Mouse (Mus musculus) forebrain, embryonic 13.5 days (tissue): Measurements from ENCODE around the gene Plscr3. TPM values are rescaled to one million over a fixed set of nuclear protein-coding genes. Genes with fewer than 3 reads are reported as not detected.
"Not testable (repeated sequence)": the region's sequence is repeated elsewhere in the genome, so short reads cannot be mapped to it uniquely, and the experiment has no call there.

Experiments
- ATAC-seq: fragments of 200-750 bp; cut with Nextera tagmentation; 2 replicates; pipeline ENCODE4 v1.8.0; 2017
- H3K27ac ChIP-seq: fragments of 300-500 bp; sonication (generic); 2 replicates; pipeline ENCODE4 v1.5.1; 2015; ENCODE audit warnings: inconsistent platforms, mild to moderate bottlenecking, moderate library complexity
- H3K27me3 ChIP-seq: fragments of 300-500 bp; sonication (generic); 2 replicates; pipeline ENCODE4 v1.6.1; 2015; ENCODE audit warnings: mild to moderate bottlenecking, inconsistent platforms
- H3K36me3 ChIP-seq: fragments of 300-500 bp; sonication (generic); 2 replicates; pipeline ENCODE4 v1.6.1; 2015; ENCODE audit warnings: mild to moderate bottlenecking, inconsistent platforms; ENCODE audit not compliant: poor library complexity, severe bottlenecking
- H3K4me1 ChIP-seq: fragments of 300-500 bp; sonication (generic); 2 replicates; pipeline ENCODE4 v1.6.1; 2015; ENCODE audit warnings: inconsistent platforms
- H3K4me2 ChIP-seq: fragments of 300-500 bp; sonication (generic); 2 replicates; pipeline ENCODE4 v1.6.1; 2015; ENCODE audit warnings: inconsistent platforms, mild to moderate bottlenecking, moderate library complexity
- H3K4me3 ChIP-seq: fragments of 300-500 bp; sonication (generic); 2 replicates; pipeline ENCODE4 v1.5.1; 2015; ENCODE audit warnings: mild to moderate bottlenecking, inconsistent platforms
- H3K9ac ChIP-seq: fragments of 300-500 bp; sonication (generic); 2 replicates; pipeline ENCODE4 v1.6.1; 2015; ENCODE audit warnings: mild to moderate bottlenecking, inconsistent platforms
- H3K9me3 ChIP-seq: fragments of 300-500 bp; sonication (generic); replicated peaks from 2 replicates; pipeline ENCODE4 v1.6.1; 2016; ENCODE audit warnings: inconsistent platforms
- WGBS: fragments of 180-500 bp; shearing (Covaris S2); methylation state at CpG from one replicate; pipeline ENCODE4 v1.1.7; 2015; 5-methylcytosine and 5-hydroxymethylcytosine counted together
- polyA plus RNA-seq: library from polyadenylated mRNA; unstranded; fragments of >200 nt; fragmentation: Nextera tagmentation; extraction: Ambion mirVana; gene quantifications from 2 replicates; pipeline ENCODE4 v1.2.1, GENCODE M21; 2015

Gene Plscr3
- polyA plus RNA-seq, 1 experiment from 2014 or later, result 44.1 TPM

DNA sequence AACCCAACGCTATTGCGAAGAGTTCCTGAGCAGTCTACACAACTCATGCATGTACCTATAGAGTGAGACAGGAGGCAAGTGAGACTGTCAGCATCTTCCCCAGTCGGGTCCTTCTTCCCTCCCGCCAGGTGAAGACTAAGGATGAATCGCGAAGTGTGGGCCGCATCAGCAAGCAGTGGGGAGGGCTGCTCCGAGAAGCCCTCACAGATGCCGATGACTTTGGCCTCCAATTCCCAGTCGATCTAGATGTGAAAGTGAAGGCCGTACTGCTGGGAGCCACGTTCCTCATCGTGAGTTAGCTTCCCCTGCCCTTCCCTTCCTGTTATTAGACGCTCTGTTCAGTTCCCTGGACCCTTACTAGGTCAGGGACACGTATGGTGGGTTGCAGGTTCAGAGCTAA is 3.7 kb downstream of the Plscr3 start:
- H3K9me3 ChIP-seq, result no peaks in the 10 kb centered on the region
- no peak for ATAC-seq
- no peak overlapping the region for H3K4me2 ChIP-seq
- no peak overlapping the region for H3K4me3 ChIP-seq
- 93% methylated on average over 15 of the region's 15 CpGs for WGBS
- no peak overlapping the region for H3K9ac ChIP-seq
- H3K4me1 ChIP-seq, result peaks cover 31% of the 10 kb centered on the region
- no peaks in the 10 kb centered on the region for H3K27me3 ChIP-seq
- peak overlapping the region; percentile 14; the same call in 1 of the 2 replicates for H3K27ac ChIP-seq
- H3K36me3 ChIP-seq, result peaks cover 43% of the 10 kb centered on the region

DNA sequence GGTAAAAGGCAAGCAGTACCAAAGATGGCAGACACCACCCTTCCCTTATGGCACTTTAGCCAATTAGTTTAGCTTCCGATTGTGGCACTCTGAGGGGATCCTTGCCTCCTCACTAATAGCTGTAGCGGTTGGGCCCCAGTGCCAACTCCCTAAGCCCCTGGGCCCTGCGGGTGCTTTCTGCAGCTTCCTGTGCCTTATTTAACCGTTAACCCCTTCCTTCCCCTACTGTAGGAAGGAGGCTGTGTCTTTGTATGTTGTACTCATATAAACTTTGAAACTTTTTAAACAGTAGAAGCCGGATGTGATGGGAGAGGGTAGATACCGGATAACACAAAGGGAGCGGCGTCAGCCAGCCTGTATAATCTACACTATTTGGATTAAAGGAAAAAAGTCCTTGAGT is 4.6 kb downstream of the Plscr3 start:
- peaks cover 43% of the 10 kb centered on the region for H3K36me3 ChIP-seq
- H3K27me3 ChIP-seq, result no peaks in the 10 kb centered on the region
- no peak overlapping the region for H3K9ac ChIP-seq
- no peaks in the 10 kb centered on the region for H3K9me3 ChIP-seq
- 73% methylated on average over 8 of the region's 8 CpGs for WGBS
- no peak overlapping the region for H3K4me3 ChIP-seq
- H3K4me1 ChIP-seq, result peaks cover 24% of the 10 kb centered on the region
- H3K4me2 ChIP-seq, result no peak overlapping the region
- H3K27ac ChIP-seq, result no peak overlapping the region
- no peak for ATAC-seq

DNA sequence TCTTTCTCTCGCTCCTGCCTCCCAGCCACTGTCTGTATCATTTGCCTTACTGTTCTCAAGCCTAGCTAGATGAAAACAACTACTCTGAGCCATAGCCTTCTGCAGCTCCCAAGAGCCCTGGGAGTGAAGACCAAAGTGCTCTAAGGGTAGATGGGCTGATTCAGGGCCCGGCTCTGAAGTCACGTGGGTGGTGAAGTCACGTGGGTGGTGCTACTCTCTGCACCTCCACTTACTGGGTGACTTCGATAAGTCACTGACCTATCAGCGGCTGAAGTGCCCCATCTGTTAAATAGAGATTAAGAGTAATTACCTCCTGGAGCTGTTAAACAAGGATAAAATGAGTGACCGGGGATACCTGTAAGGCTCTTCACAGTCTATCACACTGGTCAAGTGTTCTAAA is 7.8 kb downstream of the Plscr3 start:
- peaks cover 14% of the 10 kb centered on the region for H3K27me3 ChIP-seq
- H3K4me3 ChIP-seq, result no peak overlapping the region
- peaks cover under 1% of the 10 kb centered on the region; the same call in 1 of the 2 replicates for H3K4me1 ChIP-seq
- no peak overlapping the region for H3K4me2 ChIP-seq
- no peaks in the 10 kb centered on the region for H3K9me3 ChIP-seq
- H3K9ac ChIP-seq, result no peak overlapping the region
- ATAC-seq, result no peak
- H3K36me3 ChIP-seq, result peaks cover 34% of the 10 kb centered on the region
- H3K27ac ChIP-seq, result no peak overlapping the region
- 80% methylated on average over 7 of the region's 7 CpGs for WGBS

DNA sequence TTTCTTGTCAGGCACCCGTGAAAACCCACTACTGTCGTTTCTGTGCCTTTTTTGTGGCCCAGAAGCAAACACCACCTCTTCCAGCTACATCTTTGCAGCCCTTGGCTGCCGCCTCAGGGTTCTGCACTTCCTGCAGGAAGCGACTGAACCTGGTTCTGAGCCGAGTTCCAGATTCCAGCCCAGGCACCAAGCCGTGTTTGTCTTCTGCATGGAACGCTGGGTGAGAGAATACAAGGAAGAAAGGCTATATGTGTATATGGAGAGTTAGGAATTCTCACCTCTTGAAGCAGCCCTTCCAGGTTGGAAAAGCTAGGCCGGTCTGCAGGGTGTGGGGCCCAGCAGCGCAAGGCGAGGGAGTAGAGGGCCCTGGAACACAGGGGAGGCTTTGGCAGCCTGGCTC is 8.5 kb downstream of the Plscr3 start:
- H3K4me3 ChIP-seq, result no peak overlapping the region
- H3K9me3 ChIP-seq, result no peaks in the 10 kb centered on the region
- H3K9ac ChIP-seq, result no peak overlapping the region; the same call in 1 of the 2 replicates
- 89% methylated on average over 10 of the region's 10 CpGs for WGBS
- no peaks in the 10 kb centered on the region; the same call in 1 of the 2 replicates for H3K4me1 ChIP-seq
- H3K4me2 ChIP-seq, result no peak overlapping the region
- no peak overlapping the region for H3K27ac ChIP-seq
- peaks cover 21% of the 10 kb centered on the region for H3K27me3 ChIP-seq
- no peak for ATAC-seq
- H3K36me3 ChIP-seq, result peaks cover 28% of the 10 kb centered on the region

DNA sequence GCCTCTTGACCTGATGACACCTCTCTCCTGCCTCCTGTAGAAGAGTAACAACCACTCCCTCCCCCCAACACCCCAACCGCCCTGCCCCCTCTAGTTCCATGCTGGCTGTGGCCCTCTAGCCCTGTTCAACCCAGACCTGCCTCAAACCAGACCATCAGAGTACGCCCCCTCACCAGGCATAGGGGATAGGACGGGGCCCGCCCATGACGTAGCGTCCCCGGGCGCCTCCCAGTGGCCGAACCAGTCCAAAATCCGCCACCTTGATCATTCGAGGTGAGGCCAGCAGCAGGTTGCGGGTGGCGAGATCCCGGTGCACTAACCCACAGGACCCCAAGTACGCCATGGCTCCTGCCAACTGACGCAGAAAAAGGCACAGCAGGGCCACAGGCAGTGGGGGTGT is 9.2 kb downstream of the Plscr3 start:
- Histone ChIP-seq H3K4me2 (peak overlapping the region; percentile 19; the same call in 1 of the 2 replicates), H3K27me3 (peaks cover 25% of the 10 kb centered on the region), H3K9me3 (no peaks in the 10 kb centered on the region), H3K27ac (no peak overlapping the region), H3K36me3 (peaks cover 21% of the 10 kb centered on the region), H3K9ac (no peak overlapping the region), H3K4me1 (no peaks in the 10 kb centered on the region; the same call in 1 of the 2 replicates), H3K4me3 (no peak overlapping the region)
- 15% methylated on average over 16 of the region's 16 CpGs for WGBS
- ATAC-seq, result 0 out of 2 replicates have a peak, but pooled peaks have one; percentile 53

DNA sequence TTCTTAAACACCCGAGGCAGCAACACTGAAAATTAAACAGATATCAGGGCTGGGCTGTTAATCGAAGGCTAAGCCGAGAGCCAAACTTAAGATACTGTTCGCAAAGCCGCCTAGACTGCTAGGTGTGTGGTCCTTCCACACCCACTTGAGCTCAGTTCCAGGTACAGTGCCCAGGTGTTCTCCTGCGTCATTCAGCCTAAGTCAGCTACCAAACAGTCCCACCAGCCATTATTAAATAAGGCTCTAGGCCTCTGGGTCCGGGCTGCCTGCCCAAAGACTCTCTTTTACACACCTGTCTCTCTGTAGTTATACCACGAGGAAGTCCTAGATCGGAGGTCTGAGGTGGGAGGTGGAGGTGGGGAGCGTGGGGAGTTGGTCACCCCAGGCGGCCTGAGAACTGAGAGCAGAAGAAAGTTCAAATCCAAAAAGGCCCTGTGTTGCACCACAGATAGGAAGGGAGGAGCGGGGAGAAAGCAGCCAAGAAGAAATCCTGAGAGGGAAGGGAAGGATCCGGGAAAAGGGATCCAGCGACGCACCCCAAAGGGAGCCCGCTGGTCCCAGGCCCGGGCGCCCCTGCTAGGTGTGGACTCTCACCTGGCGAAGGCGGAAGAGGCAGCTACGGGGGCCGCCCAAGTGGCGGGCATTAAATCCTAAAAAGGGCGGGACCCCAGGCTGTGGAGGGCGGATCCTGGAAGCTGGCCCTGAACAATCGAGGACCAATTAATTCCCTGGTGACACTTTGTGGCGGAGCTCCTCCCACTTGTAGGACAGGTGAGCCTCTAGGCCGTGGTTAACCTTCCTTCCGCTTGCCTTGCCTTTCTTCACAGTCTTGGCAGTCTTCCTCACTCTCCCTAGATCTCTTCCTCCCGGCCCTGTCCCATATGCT is 12.2 kb downstream of the Plscr3 start, which contains the start of gene Tnk1:
TSS of gene Tnk1 (minus strand) at position 618 of the 886 bp plus-strand sequence.
- H3K9ac ChIP-seq, result no peak within 1 kb of the TSS
- 19% methylated on average over 29 of the region's 30 CpGs for WGBS
- peak within 1 kb of the TSS; percentile 5; the same call in 1 of the 2 replicates for H3K4me2 ChIP-seq
- no peak within 1 kb of the TSS for H3K4me3 ChIP-seq
- H3K27me3 ChIP-seq, result peaks cover 25% of the 10 kb centered on the region
- no peak for ATAC-seq
- H3K4me1 ChIP-seq, result no peaks in the 10 kb centered on the region; the same call in 1 of the 2 replicates
- no peak within 1 kb of the TSS for H3K27ac ChIP-seq
- no peaks in the 10 kb centered on the region for H3K9me3 ChIP-seq
- H3K36me3 ChIP-seq, result no peaks in the 10 kb centered on the region

DNA sequence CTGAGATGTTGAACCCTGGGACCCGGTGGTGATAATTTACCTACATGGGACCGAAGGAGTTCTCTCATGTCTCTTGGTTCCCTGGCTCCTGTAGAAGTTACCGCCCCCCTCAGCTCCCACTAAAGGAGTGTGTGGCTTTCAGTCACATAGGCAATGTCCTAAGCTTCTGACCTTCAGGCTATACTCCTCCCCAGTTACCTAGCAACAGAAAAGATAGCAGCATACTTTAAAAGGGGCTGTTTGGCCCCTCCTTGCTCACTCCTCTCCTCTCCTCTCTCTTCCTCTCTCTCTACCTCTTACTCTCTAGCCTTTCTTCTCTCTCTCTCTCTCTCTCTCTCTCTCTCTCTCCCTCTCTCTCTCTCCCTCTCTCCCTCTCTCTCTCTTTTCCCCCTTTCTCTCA is 17.6 kb downstream of the Plscr3 start:
- H3K4me2 ChIP-seq, H3K4me1 ChIP-seq, ATAC-seq, H3K9me3 ChIP-seq, H3K4me3 ChIP-seq, H3K27ac ChIP-seq, H3K36me3 ChIP-seq, H3K9ac ChIP-seq: not testable (repeated sequence)
- WGBS, result 87% methylated on average over 3 of the region's 3 CpGs
- H3K27me3 ChIP-seq, result peaks cover 13% of the 10 kb centered on the region

DNA sequence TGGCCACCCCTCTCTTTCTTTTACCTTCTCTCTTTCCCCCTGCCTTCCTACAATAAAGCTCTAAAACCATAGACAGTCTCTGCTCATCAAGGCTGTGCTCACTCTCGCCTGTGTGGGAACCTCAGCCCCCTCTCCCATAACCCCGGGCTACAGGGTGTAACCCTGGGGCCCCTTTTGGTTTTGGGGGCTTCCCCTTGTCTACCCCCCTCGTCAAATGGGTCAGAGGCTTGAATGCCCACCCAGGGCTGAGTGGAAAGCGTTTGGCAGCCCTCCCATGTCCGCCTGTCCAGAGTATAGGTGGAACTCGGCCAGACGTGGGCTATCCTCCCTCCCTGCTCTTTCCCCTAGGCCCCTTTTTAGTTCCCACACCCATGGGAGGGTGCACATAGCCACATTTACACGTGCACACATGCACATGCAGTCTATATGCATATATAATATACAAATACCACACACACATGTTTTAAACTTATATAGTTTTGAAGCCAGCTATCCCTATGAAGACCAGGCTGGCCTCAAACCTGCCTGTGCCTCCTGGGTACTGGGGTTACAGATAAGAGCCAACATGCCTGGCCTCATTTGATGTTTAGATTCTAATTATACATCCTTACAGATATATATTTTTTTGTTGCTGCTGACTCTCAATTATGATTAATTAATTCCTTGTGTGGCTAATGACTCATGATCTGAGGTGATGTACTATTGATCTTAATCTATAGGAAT is 18.1 kb downstream of the Plscr3 start:
- Histone ChIP-seq H3K4me3 (no peak overlapping the region), H3K4me1 (no peaks in the 10 kb centered on the region), H3K27ac (no peak overlapping the region), H3K9ac (no peak overlapping the region), H3K36me3 (no peaks in the 10 kb centered on the region), H3K4me2 (no peak overlapping the region), H3K27me3 (peaks cover 8% of the 10 kb centered on the region), H3K9me3 (no peaks in the 10 kb centered on the region)
- WGBS, result 58% methylated on average over 8 of the region's 8 CpGs
- ATAC-seq, result no peak

DNA sequence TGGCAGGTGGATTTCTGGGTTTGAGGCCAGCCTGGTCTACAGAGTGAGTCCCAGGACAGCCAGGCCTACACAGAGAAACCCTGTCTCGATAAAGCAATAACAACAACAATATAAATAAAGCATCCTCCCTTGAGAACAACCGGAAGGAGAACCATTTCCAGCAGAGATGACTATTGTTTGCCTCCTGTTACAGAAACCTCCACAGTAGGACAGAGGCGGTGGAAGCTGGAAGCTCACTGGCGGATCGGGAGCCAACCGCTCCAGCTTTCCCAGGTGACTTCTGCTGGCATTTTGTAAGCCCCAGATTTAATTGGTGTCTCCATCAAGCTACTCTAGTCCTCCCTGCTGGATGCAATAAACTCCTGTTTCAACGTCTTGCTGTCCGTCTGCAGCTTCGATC is 19.4 kb downstream of the Plscr3 start:
- Histone ChIP-seq H3K4me2 (no peak overlapping the region), H3K36me3 (no peaks in the 10 kb centered on the region), H3K9me3 (no peaks in the 10 kb centered on the region), H3K4me1 (no peaks in the 10 kb centered on the region), H3K27me3 (no peaks in the 10 kb centered on the region), H3K4me3 (no peak overlapping the region), H3K9ac (no peak overlapping the region), H3K27ac (no peak overlapping the region)
- WGBS, result 84% methylated on average over 9 of the region's 9 CpGs
- ATAC-seq, result no peak

DNA sequence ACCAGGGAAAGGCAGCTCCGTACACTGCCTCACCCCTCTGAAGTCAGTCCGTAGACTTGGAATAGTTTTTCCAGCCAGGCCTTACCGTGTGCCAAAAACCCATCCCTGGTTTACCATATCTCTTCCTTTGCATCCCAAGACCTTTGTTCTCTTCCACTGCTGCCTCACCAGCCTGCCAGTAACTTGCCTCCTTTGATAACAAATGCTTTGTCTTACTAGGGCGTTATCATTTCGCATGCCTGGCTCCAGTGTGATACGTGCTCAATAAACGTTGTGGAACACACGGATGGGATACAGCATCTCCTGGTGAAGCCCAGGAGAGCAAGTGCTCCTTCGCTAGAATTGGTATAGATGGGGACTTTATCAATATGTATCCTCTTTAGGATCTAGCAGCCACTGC is 21.2 kb downstream of the Plscr3 start:
- H3K4me3 ChIP-seq, result no peak overlapping the region
- no peaks in the 10 kb centered on the region for H3K27me3 ChIP-seq
- no peak overlapping the region for H3K4me2 ChIP-seq
- H3K9ac ChIP-seq, result no peak overlapping the region
- H3K9me3 ChIP-seq, result no peaks in the 10 kb centered on the region
- no peaks in the 10 kb centered on the region for H3K36me3 ChIP-seq
- WGBS, result 71% methylated on average over 9 of the region's 9 CpGs
- no peaks in the 10 kb centered on the region for H3K4me1 ChIP-seq
- ATAC-seq, result no peak
- H3K27ac ChIP-seq, result no peak overlapping the region

DNA sequence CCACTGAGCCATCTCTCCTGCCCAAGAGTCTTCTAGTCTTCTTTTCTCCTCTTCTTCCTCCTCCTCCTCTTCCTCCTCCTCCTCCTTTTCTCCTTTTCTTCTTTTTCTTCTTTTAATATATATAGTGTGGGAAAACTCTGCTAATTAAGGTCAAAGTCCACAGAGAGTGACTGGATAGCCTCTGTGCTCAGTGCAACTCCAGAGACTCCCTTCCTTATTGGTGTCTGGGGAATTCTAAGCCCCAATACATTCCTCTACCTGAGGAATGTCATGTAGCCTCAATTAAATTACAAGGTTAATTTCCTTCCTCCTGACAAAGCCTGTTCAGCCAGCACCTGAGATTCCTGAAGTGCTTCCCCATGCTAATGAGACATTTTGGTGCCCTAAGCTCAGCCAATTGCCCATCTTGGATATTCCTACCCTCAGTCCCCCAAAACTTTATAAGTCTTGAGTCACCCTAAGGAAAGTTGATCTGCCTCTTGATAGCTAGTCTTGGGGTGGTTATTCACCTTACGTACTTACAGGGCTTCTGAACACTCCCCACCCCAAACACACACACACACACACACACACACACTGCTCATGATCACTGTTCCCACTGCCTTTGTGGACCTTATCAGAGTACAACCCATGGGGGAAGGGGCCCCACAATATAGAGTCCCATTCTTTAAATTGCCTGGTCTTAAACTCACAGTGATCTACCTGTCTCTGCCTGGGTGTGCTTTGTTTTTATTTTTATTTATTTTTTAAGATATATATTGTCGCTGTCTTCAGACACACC is 24.3 kb downstream of the Plscr3 start:
- H3K4me2 ChIP-seq, result no peak overlapping the region
- ATAC-seq, result no peak
- 95% methylated on average over 2 of the region's 2 CpGs for WGBS
- no peak overlapping the region for H3K9ac ChIP-seq
- no peaks in the 10 kb centered on the region for H3K4me1 ChIP-seq
- no peak overlapping the region for H3K4me3 ChIP-seq
- no peak overlapping the region for H3K27ac ChIP-seq
- H3K9me3 ChIP-seq, result no peaks in the 10 kb centered on the region
- H3K36me3 ChIP-seq, result no peaks in the 10 kb centered on the region
- H3K27me3 ChIP-seq, result no peaks in the 10 kb centered on the region
